Mouse (Mus musculus) heart, postnatal 0 days (tissue): ENCODE measurements at regions not wholly inside any gene's neighbourhood (a gene's known extent, or its start where the extent isn't known, plus 50 kb on each side); places are given as distances from the start of the nearest gene placed in this dataset.

Experiments used
- ATAC-seq: fragments of 200-750 bp; cut with Nextera tagmentation; 2 replicates; pipeline ENCODE4 v1.8.0; 2017; ENCODE audit warnings: low read depth, moderate number of reproducible peaks, moderate library complexity; ENCODE audit not compliant: insufficient read depth
- DNase-seq: peaks from one replicate; pipeline ENCODE4 v3.0.0-alpha.2; 2016; ENCODE audit warnings: low spot score
- H3K27ac ChIP-seq: fragments of 300-500 bp; sonication (generic); 2 replicates; pipeline ENCODE4 v1.5.1; 2014; ENCODE audit warnings: low read depth, mild to moderate bottlenecking
- H3K27me3 ChIP-seq: fragments of 300-500 bp; sonication (generic); 2 replicates; pipeline ENCODE4 v1.6.1; 2014; ENCODE audit warnings: low read length, mixed read lengths; ENCODE audit not compliant: control insufficient read depth, insufficient read depth
- H3K36me3 ChIP-seq: fragments of 300-500 bp; sonication (generic); replicated peaks from 2 replicates; pipeline ENCODE4 v1.6.1; 2014; ENCODE audit warnings: low read length, mixed read lengths; ENCODE audit not compliant: control insufficient read depth, insufficient read depth
- H3K4me1 ChIP-seq: fragments of 300-500 bp; sonication (generic); 2 replicates; pipeline ENCODE4 v1.6.1; 2014; ENCODE audit warnings: antibody characterized with exemption; ENCODE audit not compliant: control insufficient read depth, insufficient read depth
- H3K4me2 ChIP-seq: fragments of 300-500 bp; sonication (generic); 2 replicates; pipeline ENCODE4 v1.6.1; 2014; ENCODE audit warnings: low read depth, mild to moderate bottlenecking, low read length, moderate library complexity
- H3K4me3 ChIP-seq: fragments of 300-500 bp; sonication (generic); 2 replicates; pipeline ENCODE4 v1.5.1; 2014; ENCODE audit warnings: low read depth, low read length
- H3K9ac ChIP-seq: fragments of 300-500 bp; sonication (generic); replicated peaks from 2 replicates; pipeline ENCODE4 v1.6.1; 2014; ENCODE audit warnings: low read depth, low read length, mixed read lengths
- H3K9me3 ChIP-seq: fragments of 300-500 bp; sonication (generic); replicated peaks from 2 replicates; pipeline ENCODE4 v1.6.1; 2016; ENCODE audit warnings: low read length; ENCODE audit not compliant: control insufficient read depth
- CTCF ChIP-seq: IDR thresholded peaks from 2 replicates; pipeline ENCODE4 v1.5.1; 2016; ENCODE audit warnings: antibody characterized with exemption, control low read depth, low read depth
- EP300 ChIP-seq: IDR thresholded peaks from 2 replicates; pipeline ENCODE4 v1.6.1; 2016; ENCODE audit warnings: antibody characterized with exemption, low read depth
- WGBS: fragments of 180-500 bp; shearing (Covaris S2); extraction: QIAGEN DNeasy Blood & Tissue Kit; methylation state at CpG from one replicate; pipeline ENCODE4 v1.1.7; 2014; 5-methylcytosine and 5-hydroxymethylcytosine counted together

- peak overlapping the region; percentile 6; the same call in 1 of the 2 replicates for H3K27ac ChIP-seq
- no peaks in the 10 kb centered on the region for H3K36me3 ChIP-seq
- 87% methylated on average over 3 of the region's 3 CpGs for WGBS
- H3K9ac ChIP-seq = no peak overlapping the region
- no peaks in the 10 kb centered on the region for H3K9me3 ChIP-seq
- peaks cover 18% of the 10 kb centered on the region for H3K4me1 ChIP-seq
- H3K4me2 ChIP-seq = no peak overlapping the region
- no peak overlapping the region for H3K4me3 ChIP-seq
- no peak for DNase-seq
- ATAC-seq = no peak
- no peaks in the 10 kb centered on the region for H3K27me3 ChIP-seq
- TF ChIP-seq CTCF (no peak), EP300 (no peak)
Observed at GRCm38 (mm10) chr4:106254761-106255475, 61.1 kb upstream of the Usp24 start.

DNA sequence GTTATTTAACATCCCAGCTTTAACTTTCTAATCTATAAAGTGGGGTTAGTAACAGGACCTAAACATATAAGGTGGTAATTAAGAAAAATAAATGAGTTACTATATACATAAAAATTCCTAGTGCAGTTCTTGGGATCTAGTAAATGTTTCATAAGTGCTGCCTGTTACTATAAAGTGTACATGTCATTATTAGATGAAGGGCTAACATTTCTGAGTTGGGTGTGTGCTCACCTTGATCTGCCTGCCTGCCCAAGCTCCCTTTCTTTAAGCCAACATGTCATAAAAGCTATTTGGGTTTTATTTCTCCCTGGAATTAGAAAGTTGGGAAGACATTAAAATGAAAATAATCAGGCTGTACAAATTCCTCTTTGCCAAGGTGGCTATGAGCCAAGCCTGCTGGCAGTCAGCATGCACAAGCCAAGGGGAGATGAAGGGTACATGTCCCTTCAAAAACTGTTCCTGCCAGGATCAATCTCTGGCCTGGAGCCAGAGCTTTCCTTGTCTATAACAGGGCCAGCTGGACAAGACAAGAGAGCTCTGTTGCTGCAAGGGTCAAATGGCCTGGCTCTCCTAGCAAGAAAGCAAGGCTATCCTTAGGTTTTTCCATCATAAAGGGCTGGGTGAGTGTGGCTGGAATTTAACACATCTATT, 59.9 kb upstream of the Usp24 start:
- TF ChIP-seq EP300 (peak; percentile 22; the same call in 1 of the 2 replicates), CTCF (no peak)
- Histone ChIP-seq H3K36me3 (no peaks in the 10 kb centered on the region), H3K4me1 (peaks cover 18% of the 10 kb centered on the region), H3K27me3 (no peaks in the 10 kb centered on the region), H3K9ac (no peak overlapping the region), H3K27ac (peak overlapping the region; percentile 67), H3K9me3 (no peaks in the 10 kb centered on the region), H3K4me2 (no peak overlapping the region), H3K4me3 (no peak overlapping the region)
- DNase-seq = peak; percentile 66
- ATAC-seq = peak; percentile 82

DNA sequence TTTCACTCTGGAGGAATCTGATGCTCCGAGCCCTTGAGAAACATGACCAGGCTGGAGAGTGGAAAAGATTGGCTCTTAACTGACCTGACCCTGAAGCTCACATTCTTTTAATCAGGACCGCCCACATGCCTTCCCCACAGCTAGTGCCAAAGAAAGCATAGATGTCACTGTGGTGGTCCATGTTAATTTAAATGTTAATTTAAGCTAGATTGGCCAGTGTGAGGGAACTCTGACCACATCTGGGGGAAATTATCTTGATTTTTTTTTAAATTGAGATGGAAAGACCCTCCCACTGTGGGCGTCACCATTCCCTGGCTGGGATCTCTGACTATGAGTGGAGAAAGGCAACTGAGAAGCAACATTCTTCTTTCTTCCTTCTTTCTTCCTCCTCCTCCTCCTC, 54.6 kb upstream of the Usp24 start:
- Histone ChIP-seq H3K9me3 (no peaks in the 10 kb centered on the region), H3K4me1 (peaks cover 30% of the 10 kb centered on the region), H3K9ac (no peak overlapping the region), H3K27me3 (no peaks in the 10 kb centered on the region), H3K4me2 (no peak overlapping the region), H3K4me3 (no peak overlapping the region), H3K36me3 (no peaks in the 10 kb centered on the region), H3K27ac (no peak overlapping the region)
- 65% methylated on average over 3 of the region's 3 CpGs for WGBS
- TF ChIP-seq EP300 (no peak), CTCF (no peak)
- ATAC-seq (no peak), DNase-seq (no peak)

DNA sequence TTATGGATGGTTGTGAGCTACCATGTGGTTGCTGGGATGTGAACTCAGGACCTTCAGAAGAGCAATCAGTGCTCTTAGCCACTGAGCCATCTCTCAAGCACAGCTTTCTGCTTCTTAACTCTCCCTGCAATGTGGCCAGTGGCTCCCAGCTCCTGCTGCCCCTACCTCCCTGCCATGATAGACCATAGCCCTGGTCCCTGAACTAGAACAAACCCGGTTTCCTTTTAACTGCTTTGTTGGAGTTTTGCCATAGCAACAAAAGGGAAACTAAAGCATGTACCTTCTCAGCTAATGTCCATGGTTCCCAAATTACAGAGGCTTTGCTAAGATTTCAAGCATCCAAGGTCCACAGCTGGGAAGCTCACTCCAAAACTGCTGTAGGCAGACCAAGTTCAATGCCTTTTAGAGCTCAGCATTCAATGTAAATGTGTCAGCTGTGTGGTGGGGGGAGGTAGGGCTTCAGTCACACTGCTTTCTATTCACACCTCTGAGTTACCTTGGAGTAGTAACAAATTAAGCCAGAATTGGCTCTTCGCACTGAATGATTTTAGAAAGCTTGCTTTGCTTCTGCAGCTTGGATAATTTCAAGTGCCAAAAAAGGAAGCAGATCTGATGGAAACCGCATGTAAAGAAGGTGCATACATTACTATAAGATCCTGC, 54.0 kb upstream of the Usp24 start:
- H3K4me2 ChIP-seq = no peak overlapping the region
- no peaks in the 10 kb centered on the region for H3K9me3 ChIP-seq
- 73% methylated on average over 3 of the region's 3 CpGs for WGBS
- peaks cover 24% of the 10 kb centered on the region for H3K4me1 ChIP-seq
- DNase-seq (no peak), ATAC-seq (no peak)
- H3K9ac ChIP-seq = no peak overlapping the region
- H3K4me3 ChIP-seq = no peak overlapping the region
- no peaks in the 10 kb centered on the region for H3K27me3 ChIP-seq
- TF ChIP-seq EP300 (no peak), CTCF (no peak)
- no peak overlapping the region for H3K27ac ChIP-seq
- H3K36me3 ChIP-seq = no peaks in the 10 kb centered on the region

- no peak overlapping the region for H3K4me2 ChIP-seq
- H3K4me3 ChIP-seq = no peak overlapping the region
- WGBS = 49% methylated on average over 9 of the region's 9 CpGs
- no peaks in the 10 kb centered on the region for H3K36me3 ChIP-seq
- no peak overlapping the region for H3K9ac ChIP-seq
- H3K27me3 ChIP-seq = no peaks in the 10 kb centered on the region
- peak; percentile 62 for ATAC-seq
- no peak for TF ChIP-seq CTCF
- no peak for TF ChIP-seq EP300
- H3K27ac ChIP-seq = peak overlapping the region; percentile 72
- no peak for DNase-seq
- no peaks in the 10 kb centered on the region for H3K9me3 ChIP-seq
- H3K4me1 ChIP-seq = peaks cover 18% of the 10 kb centered on the region
Observed at GRCm38 (mm10) chr4:106262751-106263725, 53.0 kb upstream of the Usp24 start.
